Mouse (Mus musculus): ENCODE results near the gene Fam19a5.

The Fam19a5 gene

GRCm38 (mm10) chr15:87596731-87597130 lies 52.6 kb downstream of the Fam19a5 start:
- no peak for DNase-seq (ENCODE audit: low spot score)

GRCm38 (mm10) chr15:87597149-87597548 lies 53.0 kb downstream of the Fam19a5 start:
- no peak for DNase-seq (ENCODE audit: low spot score)

GRCm38 (mm10) chr15:87597766-87598165 lies 53.7 kb downstream of the Fam19a5 start:
- no peak for DNase-seq (ENCODE audit: low spot score)

GRCm38 (mm10) chr15:87598636-87599035 lies 54.5 kb downstream of the Fam19a5 start:
- no peak for DNase-seq (ENCODE audit: low spot score)

DNA sequence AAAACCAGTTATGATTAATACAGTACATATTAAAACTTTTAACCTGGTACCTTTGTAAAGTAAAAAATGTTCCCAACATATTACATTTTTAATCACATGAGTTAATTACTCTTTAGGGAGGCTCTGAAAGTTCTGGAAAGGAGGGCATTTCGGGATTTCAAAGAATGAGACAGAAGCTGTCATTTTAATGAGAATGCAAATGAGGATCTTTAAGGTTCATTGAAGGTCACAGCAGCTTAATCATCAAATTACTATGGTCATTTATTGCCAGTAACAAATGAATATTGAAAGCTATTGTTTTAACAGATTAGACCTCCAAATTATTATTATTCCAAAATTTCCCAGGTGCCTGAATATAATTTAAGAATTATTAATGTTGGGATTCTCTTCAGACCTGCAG lies 59.2 kb downstream of the Fam19a5 start:
- DNase-seq (ENCODE audit: low spot score), result peak; percentile 15

DNA sequence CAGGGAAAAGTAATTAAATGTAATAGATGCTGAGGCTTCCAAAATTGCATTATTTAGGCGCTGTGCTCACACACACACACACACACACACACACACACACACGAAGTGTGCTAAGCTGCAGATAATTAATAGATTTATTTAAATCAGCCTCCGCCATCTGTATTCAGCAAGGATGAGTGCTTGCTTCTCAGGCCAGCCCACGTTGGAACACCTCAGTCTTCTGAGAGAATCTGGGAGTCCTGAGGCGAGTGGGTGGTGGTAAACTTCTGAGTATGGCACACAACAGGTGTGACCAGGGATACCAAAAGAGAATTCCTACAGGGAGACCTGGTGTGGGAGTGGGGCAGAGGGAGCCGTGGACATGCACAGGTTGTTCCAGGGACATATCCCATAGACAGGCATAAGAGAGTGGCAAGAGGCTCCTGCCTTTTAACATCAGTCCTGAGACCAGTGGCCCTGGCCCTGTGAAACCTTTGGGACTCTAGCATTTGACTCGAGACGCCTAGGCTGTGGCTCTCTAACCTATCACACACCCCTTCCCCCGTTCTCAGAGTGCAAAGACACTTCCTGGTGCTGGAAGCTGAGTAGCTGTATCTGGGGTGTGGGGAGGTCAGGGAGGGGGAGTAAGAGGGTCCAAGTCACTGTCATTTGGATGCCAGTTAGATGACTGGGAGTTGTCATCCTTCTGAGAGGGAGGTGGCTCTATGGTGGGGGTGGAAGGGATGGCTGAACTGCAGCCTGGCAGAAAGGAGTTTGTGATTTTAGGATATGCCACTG lies 61.6 kb downstream of the Fam19a5 start:
- no peak for DNase-seq (ENCODE audit: low spot score)

GRCm38 (mm10) chr15:87606702-87607101 lies 62.6 kb downstream of the Fam19a5 start:
- no peak for DNase-seq (ENCODE audit: low spot score)

DNA sequence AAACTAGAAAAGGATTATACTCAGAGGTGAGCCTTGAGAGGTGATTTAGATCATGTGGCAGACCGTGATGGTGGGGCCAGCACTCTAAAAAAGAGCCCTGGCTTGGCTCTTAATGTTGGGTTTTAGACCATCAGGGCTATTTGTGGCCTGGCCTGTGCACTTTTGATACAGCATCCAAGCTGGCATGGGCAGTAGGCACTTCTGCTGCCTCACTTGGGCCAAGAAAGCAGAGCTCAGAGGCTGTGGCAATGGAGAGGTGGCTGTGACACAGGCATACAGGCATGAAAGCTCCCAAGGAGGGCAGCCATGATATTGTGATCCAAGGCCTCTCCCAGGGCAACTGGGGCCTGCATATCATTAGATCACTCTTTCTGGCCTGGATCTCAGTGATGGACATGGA lies 65.1 kb downstream of the Fam19a5 start:
- no peak for DNase-seq (ENCODE audit: low spot score)

DNA sequence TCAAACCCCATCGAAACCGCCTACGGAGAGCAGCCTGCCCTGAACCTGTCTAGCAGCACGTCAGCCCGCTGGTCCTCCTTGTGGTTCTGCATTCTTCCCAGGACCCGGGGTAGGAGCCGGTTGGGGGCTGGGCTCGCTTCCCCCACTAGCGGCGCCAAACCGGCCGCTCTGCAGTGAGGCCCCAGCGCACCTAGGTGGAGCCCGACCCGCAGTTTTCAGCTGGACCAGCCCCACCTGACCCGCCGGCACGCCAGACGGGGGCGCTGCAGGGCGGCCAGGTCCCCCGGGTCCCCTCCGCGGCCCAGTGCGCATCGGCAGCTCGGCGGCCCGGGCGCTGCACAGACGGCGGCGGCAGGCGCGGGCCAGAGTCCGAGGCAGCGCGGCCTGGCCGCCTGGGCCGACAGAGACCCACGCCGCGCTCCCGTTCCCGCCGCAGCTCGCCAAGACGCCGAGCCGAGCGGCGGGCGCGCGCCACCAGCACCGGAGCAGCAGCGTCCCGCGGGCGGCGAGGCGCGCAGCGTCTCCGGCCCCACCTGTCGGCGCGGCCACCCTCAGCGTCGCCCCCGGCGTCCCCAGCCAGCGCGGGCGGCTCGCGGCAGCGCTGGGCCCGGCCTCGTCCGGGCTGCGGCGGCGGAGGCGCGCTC lies 80.0 kb downstream of the Fam19a5 start:
- DNase-seq (ENCODE audit: low spot score), result peak; percentile 96

GRCm38 (mm10) chr15:87624610-87625091 lies 80.6 kb downstream of the Fam19a5 start:
- peak; percentile 51 for DNase-seq (ENCODE audit: low spot score)

GRCm38 (mm10) chr15:87625236-87626023 lies 81.3 kb downstream of the Fam19a5 start:
- DNase-seq (ENCODE audit: low spot score), result peak; percentile 94

- no peak for DNase-seq (ENCODE audit: low spot score)
These were observed 91.2 kb downstream of the Fam19a5 start for GRCm38 (mm10) chr15:87635272-87635671.

DNA sequence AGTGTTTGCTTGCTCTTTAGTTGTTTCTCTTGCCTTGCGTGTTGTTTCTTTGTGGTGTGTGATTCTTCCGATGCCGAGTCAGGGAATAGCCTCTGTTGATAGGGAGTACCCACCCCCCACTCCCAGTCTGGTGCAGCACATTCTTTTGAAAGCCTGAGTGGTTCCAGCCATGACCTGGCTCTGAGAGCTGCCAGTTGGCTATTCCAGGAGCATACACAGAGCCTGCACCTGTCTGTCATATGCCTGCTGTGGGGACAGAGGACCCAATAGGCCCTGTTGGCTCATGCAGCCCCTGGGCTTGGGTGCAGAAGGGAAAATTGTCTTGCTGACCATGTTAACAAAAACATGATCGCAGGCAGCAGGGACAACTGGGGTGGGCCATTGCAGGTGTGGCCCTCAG lies 92.3 kb downstream of the Fam19a5 start:
- DNase-seq (ENCODE audit: low spot score), result no peak

DNA sequence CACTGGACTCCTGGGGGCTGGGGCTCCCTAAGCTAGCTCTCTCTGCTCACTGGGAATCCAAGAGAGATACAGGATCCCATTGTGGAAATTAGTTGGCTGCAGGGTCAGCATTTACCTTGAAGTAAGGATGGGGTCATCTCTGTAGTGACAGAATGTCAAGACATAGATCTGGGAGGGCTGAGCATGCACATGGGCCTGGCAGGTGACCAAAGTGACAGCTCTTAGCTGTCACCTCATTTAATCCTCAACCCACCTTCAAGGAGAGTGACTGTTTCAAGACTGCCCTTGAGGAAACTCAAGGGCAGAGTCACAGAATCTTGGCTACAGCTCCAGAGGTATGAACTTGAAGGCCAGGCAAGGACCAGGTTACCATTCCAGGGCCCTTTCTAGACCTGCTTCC lies 93.1 kb downstream of the Fam19a5 start:
- no peak for DNase-seq (ENCODE audit: low spot score)

DNA sequence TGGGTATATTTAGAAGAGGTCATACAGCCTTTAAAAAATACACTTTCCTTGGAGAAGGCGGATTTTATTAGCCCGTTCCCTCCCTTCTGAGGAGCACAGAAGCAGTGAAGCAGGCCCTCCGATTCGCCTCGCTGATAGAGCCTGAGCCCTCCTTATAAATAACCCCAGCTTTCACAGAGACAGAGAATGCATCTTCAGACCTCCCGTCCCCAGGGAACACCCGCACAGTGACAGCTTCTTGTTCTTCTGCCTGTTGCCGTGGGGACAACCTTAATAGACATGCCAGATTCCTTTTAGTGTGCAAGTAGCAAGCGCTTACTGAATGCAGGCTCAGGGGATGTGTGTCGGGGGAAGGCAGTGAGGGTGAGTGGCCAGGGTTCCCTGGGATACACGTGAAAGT lies 94.2 kb downstream of the Fam19a5 start:
- DNase-seq (ENCODE audit: low spot score), result no peak

GRCm38 (mm10) chr15:87646313-87647061 lies 102.4 kb downstream of the Fam19a5 start:
- no peak for DNase-seq (ENCODE audit: low spot score)

DNA sequence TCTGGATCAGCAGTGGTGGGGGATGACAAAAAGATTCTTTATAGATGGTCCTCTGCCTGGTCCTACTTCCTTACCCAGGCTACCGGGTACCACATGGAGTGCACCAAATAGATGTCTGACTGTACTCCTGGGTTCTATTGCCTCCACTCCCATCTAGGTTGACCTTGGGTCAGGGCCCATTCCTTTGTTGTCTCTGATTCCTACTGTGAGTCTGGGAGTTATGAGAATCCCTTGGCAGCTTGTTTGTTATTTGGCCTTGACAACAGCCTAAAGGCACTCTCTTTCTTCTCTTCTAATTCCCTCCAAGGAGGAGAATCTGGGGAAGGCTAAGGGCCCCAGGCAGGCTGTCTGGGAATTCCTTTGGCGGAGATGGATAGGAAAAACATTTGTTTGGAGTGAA lies 105.6 kb downstream of the Fam19a5 start:
- no peak for DNase-seq (ENCODE audit: low spot score)

- peak; percentile 36 for DNase-seq (ENCODE audit: low spot score)
These were observed 110.5 kb downstream of the Fam19a5 start for GRCm38 (mm10) chr15:87654551-87654950.

DNA sequence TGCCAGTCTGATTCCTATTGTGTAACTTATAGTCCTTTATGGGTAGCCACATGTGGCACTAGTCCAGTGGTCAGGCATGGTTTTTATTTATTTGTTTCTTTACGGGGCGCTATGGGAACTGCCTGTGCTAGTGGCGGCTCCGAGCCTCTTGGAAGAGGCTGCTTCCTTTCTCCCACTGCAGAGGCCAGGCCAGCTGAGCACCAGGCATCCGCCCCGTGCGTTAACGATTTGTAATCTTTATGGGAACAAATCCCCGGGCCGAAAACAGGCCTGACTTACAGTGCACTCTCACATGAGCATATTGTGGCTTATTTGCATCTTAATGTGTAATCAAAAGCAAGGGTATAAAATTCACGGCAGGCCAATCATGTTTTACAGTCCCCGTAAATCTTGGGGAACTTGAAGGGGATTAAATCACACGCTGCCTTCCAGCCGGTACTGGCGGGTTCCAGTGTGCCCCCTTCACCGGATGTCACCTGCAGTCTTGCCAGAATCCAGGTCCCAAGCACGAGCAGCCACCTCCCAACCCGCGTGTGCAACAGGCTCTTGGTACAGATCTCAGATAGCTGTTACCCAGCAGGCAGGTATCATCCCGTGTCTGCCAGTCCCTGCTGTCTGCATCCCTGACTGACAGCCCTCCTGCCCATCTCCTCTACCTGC lies 112.5 kb downstream of the Fam19a5 start:
- DNase-seq (ENCODE audit: low spot score), result no peak

GRCm38 (mm10) chr15:87659729-87660128 lies 115.6 kb downstream of the Fam19a5 start:
- no peak for DNase-seq (ENCODE audit: low spot score)

DNA sequence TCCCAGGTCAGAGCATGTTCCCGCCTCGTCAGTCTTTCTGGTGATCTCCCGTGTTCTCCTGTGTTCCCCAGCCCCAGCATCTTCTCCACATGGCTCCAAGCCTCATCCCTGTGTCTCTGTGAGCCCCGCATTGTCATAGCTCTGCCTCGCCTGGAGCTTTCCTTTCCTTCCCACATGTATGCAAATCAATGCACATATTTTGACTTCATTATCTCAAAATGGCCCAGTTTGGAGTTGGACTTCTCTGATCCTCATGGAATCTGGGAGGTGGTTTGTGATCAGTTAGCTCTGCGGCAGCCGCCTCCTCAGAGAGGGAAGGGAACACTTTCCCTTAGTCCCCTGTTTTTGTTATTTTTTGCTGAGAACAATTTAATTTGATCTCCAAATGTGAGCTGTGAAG lies 117.9 kb downstream of the Fam19a5 start:
- no peak for DNase-seq (ENCODE audit: low spot score)
